Mouse (Mus musculus): ENCODE measurements around the gene Prnp.

The Prnp gene

GRCm38 (mm10) chr2:131949767-131950597 is 40.3 kb downstream of the Prnp start:
- DNase-seq: peak; percentile 45

GRCm38 (mm10) chr2:131950598-131951095 is 40.9 kb downstream of the Prnp start, which contains the start of gene Prnd:
Gene Prnd, plus strand, starts transcription at chr2:131950861.
- DNase-seq: peak; percentile 1

- DNase-seq: peak; percentile 1
Observed at GRCm38 (mm10) chr2:131952456-131952855, 42.7 kb downstream of the Prnp start.

- peak; percentile 9 for DNase-seq
Observed at GRCm38 (mm10) chr2:131952961-131953538, 43.3 kb downstream of the Prnp start.

GRCm38 (mm10) chr2:131953711-131954110 is 44.0 kb downstream of the Prnp start:
- DNase-seq: peak; percentile 2

GRCm38 (mm10) chr2:131954835-131955234 is 45.1 kb downstream of the Prnp start:
- DNase-seq: peak; percentile 1

GRCm38 (mm10) chr2:131955264-131955663 is 45.5 kb downstream of the Prnp start:
- DNase-seq: peak; percentile 2

- peak; percentile 1 for DNase-seq
Observed at GRCm38 (mm10) chr2:131956336-131957256, 46.9 kb downstream of the Prnp start.

- DNase-seq: no peak
Observed at GRCm38 (mm10) chr2:131957731-131958222, 48.0 kb downstream of the Prnp start.

- DNase-seq: no peak
Observed at GRCm38 (mm10) chr2:131961671-131962070, 51.9 kb downstream of the Prnp start.

GRCm38 (mm10) chr2:131970597-131970996 is 60.9 kb downstream of the Prnp start:
- DNase-seq: peak; percentile 3

GRCm38 (mm10) chr2:131971098-131971497 is 61.4 kb downstream of the Prnp start:
- no peak for DNase-seq

- no peak for DNase-seq
Observed at GRCm38 (mm10) chr2:131976663-131977062, 66.9 kb downstream of the Prnp start.

GRCm38 (mm10) chr2:131980866-131981265 is 71.1 kb downstream of the Prnp start:
- DNase-seq: peak; percentile 3

GRCm38 (mm10) chr2:131982546-131983196 is 72.9 kb downstream of the Prnp start:
- peak; percentile 40 for DNase-seq

- peak; percentile 1 for DNase-seq
Observed at GRCm38 (mm10) chr2:131987950-131988349, 78.2 kb downstream of the Prnp start.
